Mouse (Mus musculus): Measurements from ENCODE around the gene Hist2h2ac.
"Not testable (repeated sequence)": the region's sequence is repeated elsewhere in the genome, so short reads cannot be mapped to it uniquely, and the experiment has no call there.

Gene Hist2h2ac

DNA sequence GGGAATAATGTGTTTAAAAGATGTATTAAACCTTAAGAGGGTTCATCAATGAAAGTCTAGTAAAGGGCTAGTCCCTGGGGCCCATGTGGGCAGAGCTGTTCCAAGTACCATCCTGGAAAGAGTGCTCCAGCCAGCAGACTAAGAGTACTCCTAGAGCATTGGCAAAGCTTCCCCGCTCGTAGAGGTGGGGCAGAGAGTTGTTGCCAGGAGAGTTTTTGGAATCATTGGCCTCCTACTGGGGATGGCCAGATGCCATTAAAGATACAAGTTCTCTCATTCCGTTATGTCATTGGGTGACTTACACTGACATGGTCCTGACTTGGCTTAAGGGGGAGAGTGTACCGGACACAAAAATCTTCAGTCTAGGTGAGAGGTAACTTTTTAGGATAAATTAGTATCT is 41.1 kb downstream of the Hist2h2ac start:
- DNase-seq, result no peak

DNA sequence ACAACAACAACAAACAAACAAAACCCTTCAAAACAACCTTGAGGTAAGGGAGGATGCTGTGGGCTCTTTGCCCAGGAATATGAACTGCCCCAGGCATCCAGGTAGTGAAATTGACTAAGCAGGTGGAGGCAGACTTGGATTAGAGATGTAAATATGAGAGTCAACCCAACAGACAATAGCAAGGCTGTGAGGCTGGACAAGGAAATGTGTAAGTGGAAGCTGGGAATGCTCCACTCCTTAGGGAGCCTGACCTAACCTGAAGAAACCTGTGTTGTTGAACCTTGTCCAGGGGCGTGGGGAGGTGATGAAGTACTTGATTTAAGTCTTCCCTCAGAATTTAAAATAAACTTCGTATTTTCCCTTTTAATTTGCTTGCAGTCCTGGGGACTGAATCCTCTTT is 41.8 kb downstream of the Hist2h2ac start:
- no peak for DNase-seq

DNA sequence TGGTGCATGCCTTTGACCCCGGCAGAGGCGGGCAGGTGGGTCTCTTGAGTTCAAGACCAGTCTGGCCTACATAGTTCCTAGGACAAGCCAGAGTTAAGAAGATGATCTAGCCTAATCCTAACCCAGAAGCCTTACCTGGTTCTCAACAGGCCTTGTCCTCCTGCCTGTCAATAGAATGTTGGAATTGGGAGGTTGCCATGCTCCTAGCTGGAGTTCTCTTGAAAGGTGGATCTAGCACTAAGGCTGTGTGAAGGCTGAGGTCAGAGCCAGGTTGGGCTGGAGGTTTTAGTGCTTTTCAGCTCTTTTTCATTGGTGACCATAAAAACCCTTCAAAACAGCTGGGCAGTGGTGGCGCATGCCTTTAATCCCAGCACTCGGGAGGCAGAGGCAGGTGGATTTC is 42.3 kb downstream of the Hist2h2ac start:
- no peak for DNase-seq

DNA sequence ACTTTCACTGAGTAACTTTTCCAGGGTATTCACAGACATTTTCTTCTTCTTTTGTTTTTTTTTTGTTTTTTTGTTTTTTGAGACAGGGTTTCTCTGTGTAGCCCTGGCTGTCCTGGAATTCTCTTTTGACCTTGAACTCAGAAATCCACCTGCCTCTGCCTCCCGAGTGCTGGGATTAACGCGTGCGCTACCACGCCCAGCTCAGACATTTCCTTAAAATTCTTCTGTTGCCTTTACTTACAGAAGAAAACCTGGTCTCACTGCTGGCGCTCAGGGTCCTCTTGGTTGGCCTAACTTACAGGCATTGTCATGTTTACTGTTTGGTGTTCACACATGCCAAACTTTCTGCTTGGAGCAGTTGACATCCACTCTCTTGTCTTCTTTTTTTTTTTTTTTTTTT is 45.4 kb downstream of the Hist2h2ac start:
- DNase-seq, result no peak

DNA sequence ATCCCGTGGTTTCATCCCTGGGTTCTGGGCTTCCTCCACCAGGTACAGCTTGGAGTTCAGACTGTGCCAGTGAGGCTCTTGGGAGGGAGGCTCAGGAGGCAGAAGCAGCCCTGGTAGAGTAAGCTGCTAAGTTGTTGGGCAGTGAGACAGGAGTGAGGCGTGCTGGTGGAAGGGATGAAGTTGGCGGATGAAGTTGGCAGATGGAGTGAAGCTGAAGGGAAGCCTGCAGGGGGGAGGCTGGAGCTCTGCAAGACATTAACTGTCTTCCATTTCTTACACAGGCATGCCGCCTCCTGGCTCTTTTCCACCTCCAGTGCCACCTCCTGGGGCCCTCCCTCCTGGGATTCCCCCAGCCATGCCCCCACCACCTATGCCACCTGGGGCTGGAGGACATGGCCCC is 46.6 kb downstream of the Hist2h2ac start:
- not testable (repeated sequence) for DNase-seq

DNA sequence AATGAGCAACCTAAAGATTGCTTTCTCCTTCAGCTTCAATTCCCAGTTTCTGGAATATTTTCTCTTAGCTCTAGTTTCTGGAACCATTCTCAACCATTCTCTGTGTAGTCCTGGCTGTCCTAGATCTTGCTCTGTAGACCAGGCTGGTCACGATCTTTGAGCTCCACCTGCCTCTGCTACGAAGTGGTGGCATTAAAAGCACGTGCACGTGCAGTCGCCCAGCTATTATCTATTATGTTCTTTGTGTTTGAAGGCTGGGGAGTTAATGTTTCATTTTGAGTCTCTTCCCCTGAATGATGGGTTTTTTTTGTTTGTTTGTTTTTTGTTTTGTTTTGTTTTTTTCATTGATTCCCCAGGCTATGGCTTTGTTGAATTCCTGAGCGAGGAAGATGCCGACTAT is 47.5 kb downstream of the Hist2h2ac start:
- DNase-seq, result no peak

DNA sequence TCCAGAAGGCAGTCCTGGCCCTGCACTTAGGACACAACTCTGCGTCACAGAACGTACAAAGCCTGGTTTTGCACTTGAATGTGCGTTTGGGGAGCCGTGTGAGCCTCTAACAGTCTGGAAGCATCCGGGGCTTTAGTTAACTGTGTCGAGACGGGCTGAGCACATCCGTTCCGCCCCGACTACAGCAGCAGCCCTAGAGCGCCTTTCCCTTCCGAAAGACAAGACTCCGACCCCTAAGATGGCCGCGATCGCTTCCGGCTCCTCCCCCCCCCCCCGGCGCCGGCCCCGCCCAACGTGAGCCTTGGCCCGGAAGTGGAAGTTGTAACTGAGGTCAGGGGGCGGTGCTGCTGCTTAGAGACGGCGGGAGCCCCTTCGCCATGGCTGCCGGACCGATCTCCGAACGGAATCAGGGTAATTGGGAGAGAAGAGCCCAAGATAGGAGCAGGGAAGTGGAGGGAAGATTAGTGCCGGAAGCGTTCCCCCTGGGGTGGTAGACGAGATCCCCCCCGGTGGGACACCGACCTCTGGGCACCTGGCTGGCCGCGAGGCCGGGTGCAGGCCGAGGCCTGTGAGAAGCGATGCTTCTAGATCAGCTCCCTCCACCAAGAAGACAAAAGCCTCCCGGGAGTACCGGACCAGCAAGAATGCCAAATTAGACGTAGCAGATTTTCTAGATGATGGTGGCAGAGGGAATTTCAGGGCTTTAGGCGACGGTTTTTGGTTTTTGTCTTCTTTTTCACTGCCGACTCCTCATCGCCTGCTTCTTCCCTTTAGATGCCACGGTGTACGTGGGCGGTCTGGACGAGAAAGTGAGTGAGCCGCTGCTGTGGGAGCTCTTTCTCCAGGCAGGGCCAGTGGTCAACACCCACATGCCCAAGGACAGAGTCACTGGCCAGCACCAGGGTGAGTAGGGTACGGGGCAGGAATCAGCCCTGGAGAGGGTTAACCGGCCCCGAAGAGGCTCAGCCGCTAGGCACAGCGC is 48.2 kb downstream of the Hist2h2ac start, which contains the start of gene Sf3b4:
Sf3b4 (plus strand) TSS at position 136 of the 982 bp plus-strand sequence.
- peak; percentile 95 for DNase-seq

DNA sequence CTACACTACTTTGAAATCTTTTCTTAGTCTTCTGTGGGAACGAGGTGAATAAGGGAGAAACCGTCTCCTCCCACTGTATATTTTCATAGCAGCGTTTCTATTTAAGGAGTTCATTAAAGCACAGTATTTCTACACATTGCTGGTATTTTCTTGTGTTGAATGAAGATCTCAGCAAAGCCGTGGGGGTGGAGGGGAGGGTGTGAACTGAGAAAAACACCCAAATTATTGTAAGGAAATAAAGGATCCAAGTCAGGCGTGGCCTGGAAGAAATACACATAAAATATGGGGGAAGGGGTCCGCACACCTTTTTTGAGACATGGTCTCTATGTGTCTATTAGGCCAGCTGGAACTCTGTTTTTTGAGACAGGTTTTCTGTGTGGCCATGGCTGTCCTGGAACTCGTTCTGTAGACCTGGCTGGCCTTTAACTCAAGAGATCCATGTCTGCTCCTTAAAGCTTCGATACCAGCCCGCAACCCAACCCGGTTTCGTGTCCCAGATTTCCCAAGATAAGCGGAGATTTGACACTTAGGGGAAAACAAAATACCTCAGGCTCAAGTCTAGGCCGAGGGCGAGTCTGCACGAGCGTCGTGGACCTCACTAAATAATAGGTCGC is 49.0 kb downstream of the Hist2h2ac start:
- DNase-seq, result no peak

DNA sequence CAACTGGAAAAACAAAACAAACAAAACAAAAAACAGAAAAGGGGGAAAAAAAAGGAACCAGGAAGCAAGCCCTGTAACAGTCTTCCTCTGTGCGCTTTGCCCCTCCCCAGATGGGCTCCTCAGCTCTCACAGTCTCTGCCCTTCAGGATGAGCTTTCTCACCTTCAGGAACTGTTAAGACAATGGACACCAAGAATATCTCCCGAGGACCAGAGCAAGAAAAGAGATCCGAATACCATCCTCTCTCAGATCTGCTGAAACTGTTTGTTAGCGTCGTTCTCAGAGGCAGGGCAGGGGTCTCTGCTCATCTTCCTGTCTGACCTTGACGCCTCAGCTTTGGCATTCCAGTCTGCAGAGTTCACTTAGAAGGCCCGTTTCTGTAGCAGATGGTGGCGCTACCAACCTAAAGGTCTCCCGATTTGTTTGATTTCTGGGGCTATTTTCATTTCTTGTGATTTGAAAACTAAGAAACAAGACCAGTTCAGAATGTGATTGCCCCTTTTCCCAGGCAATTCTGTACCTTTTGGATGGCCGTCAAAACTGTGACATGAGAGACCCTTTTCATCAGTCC is 49.6 kb downstream of the Hist2h2ac start:
- no peak for DNase-seq

Measured in embryo, embryonic 11 days (tissue).